Mouse (Mus musculus) E14TG2a.4 (cell line): ENCODE data around the gene Hbb-bs.

Source experiments
- CTCF ChIP-seq: conservative IDR thresholded peaks from 2 replicates; pipeline ENCODE4 v1.5.1; 2014; ENCODE audit warnings: low read length
- NANOG ChIP-seq: IDR thresholded peaks from 2 replicates; pipeline ENCODE4 v1.6.1; 2014; ENCODE audit warnings: borderline replicate concordance, low read length, mixed read lengths

DNA sequence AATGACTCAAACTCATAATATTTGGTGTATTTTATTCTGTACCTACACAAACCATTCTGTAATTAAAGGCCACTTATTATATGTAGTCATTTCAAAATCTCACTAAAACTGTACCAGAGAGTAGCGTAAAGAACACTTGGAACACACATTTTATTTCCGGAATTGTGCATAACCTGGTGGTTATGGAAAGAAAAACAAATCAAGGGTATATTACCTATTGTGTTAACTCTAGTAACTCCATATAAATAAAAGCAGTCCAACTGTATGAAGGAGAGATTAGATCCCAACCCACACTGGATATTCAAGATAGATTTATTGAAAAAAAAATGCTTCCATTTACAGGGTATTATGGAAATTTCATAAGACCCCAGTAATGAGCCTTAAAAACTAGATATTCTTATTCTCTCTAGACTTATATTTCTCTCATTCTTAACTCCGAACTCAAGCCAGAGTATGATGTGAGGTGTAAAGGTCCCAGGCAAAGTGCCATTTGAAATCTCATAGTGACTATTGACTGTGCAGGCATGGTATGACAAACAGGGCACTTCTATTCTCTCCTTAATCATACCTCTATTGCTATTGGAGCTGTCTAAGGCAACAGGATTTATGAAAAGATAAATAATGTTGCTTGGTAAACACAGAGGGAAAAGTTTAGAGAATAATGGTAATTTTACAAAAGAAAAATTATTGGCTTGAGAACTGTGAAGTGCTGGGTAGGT is 2.2 kb downstream of the Hbb-bs start:
- no peak for TF ChIP-seq CTCF
- no peak for TF ChIP-seq NANOG
